Mouse (Mus musculus) megakaryocyte, embryonic 14.5 days (primary cell): ENCODE data around the gene Cemip.

Source experiments
- FLI1 ChIP-seq: IDR thresholded peaks from 2 replicates; pipeline ENCODE4 v1.6.1; 2012; ENCODE audit warnings: low read length, inconsistent platforms, mixed read lengths
- GATA1 ChIP-seq: IDR thresholded peaks from 3 replicates; pipeline ENCODE4 v1.6.1; 2012; ENCODE audit warnings: mixed read lengths, low read length, inconsistent platforms, borderline replicate concordance

DNA sequence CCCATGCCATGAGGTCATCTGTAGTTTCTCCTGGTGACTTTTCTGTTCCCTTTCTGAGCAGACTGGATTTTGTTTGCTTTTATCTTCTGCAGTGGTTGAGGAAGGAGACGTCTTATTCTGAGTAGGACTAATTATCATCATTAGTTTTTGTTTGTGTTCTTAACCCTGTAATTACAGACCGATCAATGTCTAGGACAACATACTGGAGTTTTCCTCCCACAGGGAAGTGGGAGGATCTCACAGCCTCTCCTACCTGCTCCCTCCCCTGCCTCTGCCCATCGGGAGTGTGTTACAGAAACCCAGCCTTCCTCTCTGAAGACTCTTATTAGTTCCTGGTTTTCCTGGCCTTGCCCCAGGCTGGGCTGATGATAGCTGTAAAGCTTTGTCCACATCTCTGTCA, 164.7 kb downstream of the Cemip start:
- TF ChIP-seq GATA1: no peak
- TF ChIP-seq FLI1: no peak
